Mouse (Mus musculus) MN1 (cell line): ENCODE measurements around the gene Olfr1419.
"Not testable (repeated sequence)": the region's sequence is repeated elsewhere in the genome, so short reads cannot be mapped to it uniquely, and the experiment has no call there.

Experiments used
- DNase-seq: peaks from one replicate; pipeline ENCODE4 v3.0.0-alpha.2; 2016; ENCODE audit warnings: low spot score

Gene Olfr1419

GRCm38 (mm10) chr19:11875006-11875405, at the start of gene Olfr1419:
Gene Olfr1419, minus strand, starts transcription at chr19:11875106.
- DNase-seq: no peak

- not testable (repeated sequence) for DNase-seq
Observed at GRCm38 (mm10) chr19:11922515-11922914, 47.6 kb upstream of the Olfr1419 start.

GRCm38 (mm10) chr19:11922068-11922467, 47.2 kb upstream of the Olfr1419 start:
- no peak for DNase-seq

GRCm38 (mm10) chr19:11915804-11916203, 40.9 kb upstream of the Olfr1419 start:
- peak; percentile 48 for DNase-seq

- DNase-seq: peak; percentile 60
Observed at GRCm38 (mm10) chr19:11912533-11913121, 37.7 kb upstream of the Olfr1419 start.

GRCm38 (mm10) chr19:11912037-11912532, 37.2 kb upstream of the Olfr1419 start, which contains the start of gene Patl1:
Gene Patl1, plus strand, starts transcription at chr19:11912399.
- peak; percentile 97 for DNase-seq

- no peak for DNase-seq
Observed at GRCm38 (mm10) chr19:11911603-11912002, 36.7 kb upstream of the Olfr1419 start.

GRCm38 (mm10) chr19:11911021-11911420, 36.1 kb upstream of the Olfr1419 start:
- no peak for DNase-seq

GRCm38 (mm10) chr19:11886265-11886664, 11.4 kb upstream of the Olfr1419 start, which contains the start of gene Olfr1420:
Gene Olfr1420, plus strand, starts transcription at chr19:11886565.
- DNase-seq: no peak

GRCm38 (mm10) chr19:11878404-11878803, 3.5 kb upstream of the Olfr1419 start:
- DNase-seq: not testable (repeated sequence)

GRCm38 (mm10) chr19:11867837-11868236, 7.1 kb downstream of the Olfr1419 start:
- DNase-seq: no peak

GRCm38 (mm10) chr19:11860966-11861365, 13.9 kb downstream of the Olfr1419 start, which contains the start of gene Olfr1418:
Gene Olfr1418, minus strand, starts transcription at chr19:11861066.
- no peak for DNase-seq

GRCm38 (mm10) chr19:11856506-11856905, 18.4 kb downstream of the Olfr1419 start:
- no peak for DNase-seq

- no peak for DNase-seq
Observed at GRCm38 (mm10) chr19:11854821-11855220, 20.1 kb downstream of the Olfr1419 start.

GRCm38 (mm10) chr19:11852652-11853051, 22.3 kb downstream of the Olfr1419 start:
- DNase-seq: no peak

- DNase-seq: no peak
Observed at GRCm38 (mm10) chr19:11846333-11846732, 28.6 kb downstream of the Olfr1419 start.

GRCm38 (mm10) chr19:11839119-11839518, 35.8 kb downstream of the Olfr1419 start, which contains the start of gene Olfr1417:
Gene Olfr1417, minus strand, starts transcription at chr19:11839219.
- no peak for DNase-seq

- DNase-seq: no peak
Observed at GRCm38 (mm10) chr19:11823346-11824065, 51.4 kb downstream of the Olfr1419 start.

GRCm38 (mm10) chr19:11820211-11820610, 54.7 kb downstream of the Olfr1419 start:
- DNase-seq: no peak

- DNase-seq: no peak
Observed at GRCm38 (mm10) chr19:11819800-11820199, 55.1 kb downstream of the Olfr1419 start.

GRCm38 (mm10) chr19:11819143-11819700, 55.7 kb downstream of the Olfr1419 start, which contains the start of gene Stx3:
Gene Stx3, minus strand, starts transcription at chr19:11819403.
- DNase-seq: no peak
